Mouse (Mus musculus) hindbrain, embryonic 16.5 days (tissue): ENCODE results near the gene Diaph2. TPM values are rescaled to one million over a fixed set of nuclear protein-coding genes. Genes with fewer than 3 reads are reported as not detected.

Experiments
- ATAC-seq: fragments of 200-750 bp; cut with Nextera tagmentation; 2 replicates; pipeline ENCODE4 v1.8.0; 2017; ENCODE audit warnings: moderate TSS enrichment, moderate library complexity
- H3K27ac ChIP-seq: fragments of 300-500 bp; sonication (generic); 2 replicates; pipeline ENCODE4 v1.5.1; 2014; ENCODE audit warnings: low read depth, mild to moderate bottlenecking, control low read depth, low read length, moderate library complexity
- H3K27me3 ChIP-seq: fragments of 300-500 bp; sonication (generic); replicated peaks from 2 replicates; pipeline ENCODE4 v1.6.1; 2014; ENCODE audit warnings: low read length; ENCODE audit not compliant: control insufficient read depth, insufficient read depth
- H3K36me3 ChIP-seq: fragments of 300-500 bp; sonication (generic); 2 replicates; pipeline ENCODE4 v1.6.1; 2014; ENCODE audit warnings: mild to moderate bottlenecking, low read length, moderate library complexity, mixed read lengths; ENCODE audit not compliant: control insufficient read depth, insufficient read depth
- H3K4me1 ChIP-seq: fragments of 300-500 bp; sonication (generic); 2 replicates; pipeline ENCODE4 v1.6.1; 2014; ENCODE audit warnings: low read depth, low read length; ENCODE audit not compliant: control insufficient read depth, insufficient read depth
- H3K4me2 ChIP-seq: fragments of 300-500 bp; sonication (generic); 2 replicates; pipeline ENCODE4 v1.6.1; 2014; ENCODE audit warnings: mild to moderate bottlenecking, low read length, control low read depth, moderate library complexity
- H3K4me3 ChIP-seq: fragments of 300-500 bp; sonication (generic); 2 replicates; pipeline ENCODE4 v1.5.1; 2014; ENCODE audit warnings: mild to moderate bottlenecking, low read length, control low read depth, moderate library complexity
- H3K9ac ChIP-seq: fragments of 300-500 bp; sonication (generic); 2 replicates; pipeline ENCODE4 v1.6.1; 2014; ENCODE audit warnings: low read depth, mild to moderate bottlenecking, control low read depth, low read length, moderate library complexity
- H3K9me3 ChIP-seq: fragments of 300-500 bp; sonication (generic); 2 replicates; pipeline ENCODE4 v1.6.1; 2014; ENCODE audit warnings: mild to moderate bottlenecking, low read length, moderate library complexity; ENCODE audit not compliant: control insufficient read depth
- WGBS: fragments of 180-500 bp; shearing (Covaris S2); extraction: QIAGEN DNeasy Blood & Tissue Kit; methylation state at CpG from one replicate; pipeline ENCODE4 v1.1.7; 2014; 5-methylcytosine and 5-hydroxymethylcytosine counted together
- polyA plus RNA-seq: library from polyadenylated mRNA; unstranded; fragments of >200 nt; fragmentation: Nextera tagmentation; extraction: Ambion mirVana; gene quantifications from 2 replicates; pipeline ENCODE4 v1.2.1, GENCODE M21; 2015

The Diaph2 gene
- polyA plus RNA-seq, 1 experiment from 2014 or later = 2.9 TPM

- H3K36me3 ChIP-seq = no peaks in the 10 kb centered on the region
- peak overlapping the region; percentile 70 for H3K9ac ChIP-seq
- H3K9me3 ChIP-seq = no peaks in the 10 kb centered on the region
- peak overlapping the region; percentile 63 for H3K4me3 ChIP-seq
- peak overlapping the region; percentile 23; the same call in 1 of the 2 replicates for H3K27ac ChIP-seq
- 17% methylated on average over 30 of the region's 31 CpGs for WGBS
- peak; percentile 84 for ATAC-seq
- H3K27me3 ChIP-seq = no peaks in the 10 kb centered on the region
- peak overlapping the region; percentile 58 for H3K4me2 ChIP-seq
- H3K4me1 ChIP-seq = no peaks in the 10 kb centered on the region
Observed at GRCm38 (mm10) chrX:129750094-129750569, 590 bp downstream of the Diaph2 start.

GRCm38 (mm10) chrX:129750606-129751005 is 1.1 kb downstream of the Diaph2 start:
- H3K9me3 ChIP-seq = no peaks in the 10 kb centered on the region
- 0 out of 2 replicates have a peak, but pooled peaks have one; percentile 15 for ATAC-seq
- no peak overlapping the region for H3K27ac ChIP-seq
- no peaks in the 10 kb centered on the region for H3K4me1 ChIP-seq
- 15% methylated on average over 6 of the region's 6 CpGs for WGBS
- peak overlapping the region; percentile 58 for H3K4me2 ChIP-seq
- no peaks in the 10 kb centered on the region for H3K27me3 ChIP-seq
- peak overlapping the region; percentile 63 for H3K4me3 ChIP-seq
- H3K9ac ChIP-seq = peak overlapping the region; percentile 70
- no peaks in the 10 kb centered on the region for H3K36me3 ChIP-seq

GRCm38 (mm10) chrX:129756606-129757005 is 7.1 kb downstream of the Diaph2 start:
- H3K4me2 ChIP-seq = no peak overlapping the region
- no peaks in the 10 kb centered on the region for H3K27me3 ChIP-seq
- no peak overlapping the region for H3K9ac ChIP-seq
- H3K36me3 ChIP-seq = no peaks in the 10 kb centered on the region
- no peak overlapping the region for H3K27ac ChIP-seq
- H3K9me3 ChIP-seq = no peaks in the 10 kb centered on the region
- H3K4me3 ChIP-seq = no peak overlapping the region
- ATAC-seq = no peak
- H3K4me1 ChIP-seq = no peaks in the 10 kb centered on the region

GRCm38 (mm10) chrX:129762649-129763048 is 13.1 kb downstream of the Diaph2 start:
- H3K9me3 ChIP-seq = no peaks in the 10 kb centered on the region
- no peaks in the 10 kb centered on the region for H3K36me3 ChIP-seq
- H3K27ac ChIP-seq = no peak overlapping the region
- no peak overlapping the region for H3K4me2 ChIP-seq
- no peak overlapping the region for H3K9ac ChIP-seq
- H3K27me3 ChIP-seq = no peaks in the 10 kb centered on the region
- no peaks in the 10 kb centered on the region for H3K4me1 ChIP-seq
- H3K4me3 ChIP-seq = no peak overlapping the region
- ATAC-seq = no peak
- 91% methylated on average over 2 of the region's 2 CpGs for WGBS

- no peaks in the 10 kb centered on the region for H3K4me1 ChIP-seq
- H3K36me3 ChIP-seq = no peaks in the 10 kb centered on the region
- H3K27ac ChIP-seq = no peak overlapping the region
- H3K27me3 ChIP-seq = no peaks in the 10 kb centered on the region
- no peak for ATAC-seq
- no peak overlapping the region for H3K4me2 ChIP-seq
- no peak overlapping the region for H3K9ac ChIP-seq
- H3K9me3 ChIP-seq = no peaks in the 10 kb centered on the region
- no peak overlapping the region for H3K4me3 ChIP-seq
- WGBS = 63% methylated on average over 2 of the region's 2 CpGs
Observed at GRCm38 (mm10) chrX:129765378-129765777, 15.8 kb downstream of the Diaph2 start.

GRCm38 (mm10) chrX:129766811-129767210 is 17.3 kb downstream of the Diaph2 start:
- 68% methylated on average over 1 of the region's 1 CpGs for WGBS
- Histone ChIP-seq H3K4me3 (no peak overlapping the region), H3K4me2 (no peak overlapping the region), H3K27me3 (no peaks in the 10 kb centered on the region), H3K27ac (no peak overlapping the region), H3K4me1 (no peaks in the 10 kb centered on the region), H3K36me3 (no peaks in the 10 kb centered on the region), H3K9ac (no peak overlapping the region), H3K9me3 (no peaks in the 10 kb centered on the region)
- ATAC-seq = no peak

GRCm38 (mm10) chrX:129770625-129771024 is 21.1 kb downstream of the Diaph2 start:
- no peak overlapping the region for H3K27ac ChIP-seq

GRCm38 (mm10) chrX:129773556-129774255 is 24.2 kb downstream of the Diaph2 start:
- Histone ChIP-seq H3K4me2 (no peak overlapping the region), H3K9ac (no peak overlapping the region), H3K9me3 (no peaks in the 10 kb centered on the region), H3K36me3 (no peaks in the 10 kb centered on the region), H3K27me3 (no peaks in the 10 kb centered on the region), H3K27ac (no peak overlapping the region), H3K4me3 (no peak overlapping the region), H3K4me1 (no peaks in the 10 kb centered on the region)
- 60% methylated on average over 11 of the region's 11 CpGs for WGBS
- no peak for ATAC-seq

More at GRCm38 (mm10) chrX:129770625-129771024, 21.1 kb downstream of the Diaph2 start:
- 31% methylated on average over 2 of the region's 2 CpGs for WGBS
- Histone ChIP-seq H3K9ac (no peak overlapping the region), H3K4me1 (no peaks in the 10 kb centered on the region), H3K4me3 (no peak overlapping the region), H3K27me3 (no peaks in the 10 kb centered on the region), H3K36me3 (no peaks in the 10 kb centered on the region), H3K4me2 (no peak overlapping the region), H3K9me3 (no peaks in the 10 kb centered on the region)
- no peak for ATAC-seq

GRCm38 (mm10) chrX:129774478-129774877 is 24.9 kb downstream of the Diaph2 start:
- H3K27ac ChIP-seq = no peak overlapping the region
- 46% methylated on average over 3 of the region's 3 CpGs for WGBS
- no peak for ATAC-seq
- no peaks in the 10 kb centered on the region for H3K27me3 ChIP-seq
- no peak overlapping the region for H3K4me2 ChIP-seq
- H3K36me3 ChIP-seq = no peaks in the 10 kb centered on the region
- no peak overlapping the region for H3K4me3 ChIP-seq
- no peak overlapping the region for H3K9ac ChIP-seq
- no peaks in the 10 kb centered on the region for H3K9me3 ChIP-seq
- no peaks in the 10 kb centered on the region for H3K4me1 ChIP-seq
